Mouse (Mus musculus) spleen, postnatal 4 days (tissue): ENCODE results near the gene Apba1.

ENCODE experiments used
- DNase-seq, 2 experiments: peaks; one replicate each; pipeline ENCODE4 v3.0.0; 2022; ENCODE audit warnings: low spot score in 2 of 2

The Apba1 gene

GRCm38 (mm10) chr19:23758554-23759321 lies at the start of gene Apba1:
Gene Apba1, plus strand, starts transcription at chr19:23758887.
- peak; percentile 47 to 74 for DNase-seq

- DNase-seq = no peak
Measured at GRCm38 (mm10) chr19:23746506-23746905, 12.2 kb upstream of the Apba1 start.

GRCm38 (mm10) chr19:23757011-23757410 lies 1.7 kb upstream of the Apba1 start:
- DNase-seq = no peak

- peak; percentile 82 to 93 for DNase-seq
Measured at GRCm38 (mm10) chr19:23757961-23758553, 630 bp upstream of the Apba1 start.

- DNase-seq = no peak
Measured at GRCm38 (mm10) chr19:23759322-23759945, 747 bp downstream of the Apba1 start.

- DNase-seq = no peak
Measured at GRCm38 (mm10) chr19:23763371-23763770, 4.7 kb downstream of the Apba1 start.

GRCm38 (mm10) chr19:23764051-23764450 lies 5.4 kb downstream of the Apba1 start:
- no peak for DNase-seq

GRCm38 (mm10) chr19:23768864-23769263 lies 10.2 kb downstream of the Apba1 start:
- DNase-seq = no peak

- no peak for DNase-seq
Measured at GRCm38 (mm10) chr19:23770494-23771423, 12.1 kb downstream of the Apba1 start.

- peak; percentile 20 to 69 for DNase-seq
Measured at GRCm38 (mm10) chr19:23771971-23772370, 13.3 kb downstream of the Apba1 start.

- no peak for DNase-seq
Measured at GRCm38 (mm10) chr19:23775356-23775755, 16.7 kb downstream of the Apba1 start.

GRCm38 (mm10) chr19:23779130-23779529 lies 20.4 kb downstream of the Apba1 start:
- no peak for DNase-seq

- DNase-seq = no peak
Measured at GRCm38 (mm10) chr19:23780105-23780504, 21.4 kb downstream of the Apba1 start.

- DNase-seq = no peak
Measured at GRCm38 (mm10) chr19:23781968-23782367, 23.3 kb downstream of the Apba1 start.

GRCm38 (mm10) chr19:23788420-23789132 lies 29.9 kb downstream of the Apba1 start:
- DNase-seq = no peak

- no peak for DNase-seq
Measured at GRCm38 (mm10) chr19:23791704-23792103, 33.0 kb downstream of the Apba1 start.

- no peak for DNase-seq
Measured at GRCm38 (mm10) chr19:23792559-23792958, 33.9 kb downstream of the Apba1 start.

- DNase-seq = no peak
Measured at GRCm38 (mm10) chr19:23794491-23794890, 35.8 kb downstream of the Apba1 start.

GRCm38 (mm10) chr19:23795156-23795555 lies 36.5 kb downstream of the Apba1 start:
- DNase-seq = no peak

- DNase-seq = no peak
Measured at GRCm38 (mm10) chr19:23801174-23801573, 42.5 kb downstream of the Apba1 start.

- no peak for DNase-seq
Measured at GRCm38 (mm10) chr19:23803221-23803870, 44.7 kb downstream of the Apba1 start.
